Mouse (Mus musculus): Measurements from ENCODE around the gene Dnal4. TPM values are rescaled to one million over a fixed set of nuclear protein-coding genes. Genes with fewer than 3 reads are reported as not detected.
A peak's percentile ranks its signal among the peaks of the same experiment; 100 is the strongest.

The Dnal4 gene
- polyA plus RNA-seq, 1 experiment from 2014 or later = 89.5 TPM

DNA sequence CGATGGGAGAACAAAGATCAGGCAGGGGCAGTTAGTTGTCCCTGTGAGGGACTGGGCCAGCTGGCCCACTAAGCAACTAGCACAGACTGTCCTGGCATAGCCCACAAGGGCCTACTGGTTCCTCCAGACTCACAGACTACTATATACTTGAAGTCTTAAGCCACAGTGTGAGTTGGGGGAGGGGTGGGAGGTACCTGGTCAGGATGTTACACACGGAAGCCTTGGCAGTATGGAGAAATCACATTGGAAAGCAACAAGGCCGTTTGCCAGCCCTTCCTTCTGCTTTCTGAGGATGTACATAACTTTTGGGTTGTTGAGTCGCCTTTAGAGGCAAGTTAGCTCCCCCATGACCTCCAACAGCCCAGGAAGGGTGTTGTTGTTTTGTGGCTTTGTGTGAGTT is 44.0 kb downstream of the Dnal4 start:
- no peak overlapping the region for H3K27ac ChIP-seq (ENCODE audit: low read length)
- 78% methylated on average over 4 of the region's 4 CpGs for WGBS
- H3K9me3 ChIP-seq (ENCODE audit: control insufficient read depth, low read length) = no peaks in the 10 kb centered on the region
- ATAC-seq = no peak
- peaks cover 50% of the 10 kb centered on the region for H3K36me3 ChIP-seq (ENCODE audit: control insufficient read depth, insufficient read depth)
- H3K9ac ChIP-seq (replicated peaks; ENCODE audit: low read depth, low read length) = no peak overlapping the region
- H3K4me1 ChIP-seq (replicated peaks; ENCODE audit: control insufficient read depth, insufficient read depth, low read length) = 0 out of 2 replicates have a peak, but pooled peaks cover under 1% of the 10 kb centered on the region
- H3K27me3 ChIP-seq (replicated peaks; ENCODE audit: control insufficient read depth, insufficient read depth, low read length) = no peaks in the 10 kb centered on the region
- H3K4me3 ChIP-seq (replicated peaks; ENCODE audit: low read length) = no peak overlapping the region
- no peak overlapping the region for H3K4me2 ChIP-seq (ENCODE audit: low read length)

DNA sequence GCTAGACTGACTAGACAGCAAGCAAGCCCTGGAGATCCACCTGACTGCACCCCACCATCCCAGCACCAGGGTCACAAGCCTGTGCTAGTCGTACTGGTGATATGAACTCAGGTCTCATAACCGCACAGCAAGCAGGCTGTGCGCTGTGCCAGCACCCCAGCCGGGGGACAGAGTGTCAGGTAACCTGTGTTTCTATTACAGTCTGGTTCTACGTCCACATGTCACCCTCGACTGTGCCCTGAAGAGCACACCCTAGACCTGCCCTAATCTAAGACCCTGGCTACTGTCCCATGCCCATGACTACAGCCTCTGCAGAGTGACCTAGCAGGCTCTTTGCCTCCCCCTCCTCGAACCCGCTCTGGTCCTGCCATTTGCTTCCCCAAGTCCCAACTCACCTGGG is 44.5 kb downstream of the Dnal4 start:
- H3K9ac ChIP-seq (replicated peaks; ENCODE audit: low read depth, low read length) = no peak overlapping the region
- H3K4me3 ChIP-seq (replicated peaks; ENCODE audit: low read length) = no peak overlapping the region
- no peaks in the 10 kb centered on the region for H3K9me3 ChIP-seq (ENCODE audit: control insufficient read depth, low read length)
- no peak overlapping the region for H3K27ac ChIP-seq (ENCODE audit: low read length)
- 96% methylated on average over 8 of the region's 8 CpGs for WGBS
- H3K4me2 ChIP-seq (ENCODE audit: low read length) = no peak overlapping the region
- ATAC-seq = no peak
- no peaks in the 10 kb centered on the region for H3K4me1 ChIP-seq (replicated peaks; ENCODE audit: control insufficient read depth, insufficient read depth, low read length)
- H3K36me3 ChIP-seq (ENCODE audit: control insufficient read depth, insufficient read depth) = peaks cover 55% of the 10 kb centered on the region
- no peaks in the 10 kb centered on the region for H3K27me3 ChIP-seq (replicated peaks; ENCODE audit: control insufficient read depth, insufficient read depth, low read length)

GRCm38 (mm10) chr15:79731554-79731953 is 46.1 kb downstream of the Dnal4 start:
- Histone ChIP-seq H3K9ac (replicated peaks; ENCODE audit: low read depth, low read length) (no peak overlapping the region), H3K9me3 (ENCODE audit: control insufficient read depth, low read length) (no peaks in the 10 kb centered on the region), H3K27me3 (replicated peaks; ENCODE audit: control insufficient read depth, insufficient read depth, low read length) (no peaks in the 10 kb centered on the region), H3K27ac (ENCODE audit: low read length) (no peak overlapping the region), H3K4me3 (replicated peaks; ENCODE audit: low read length) (no peak overlapping the region), H3K36me3 (ENCODE audit: control insufficient read depth, insufficient read depth) (peaks cover 57% of the 10 kb centered on the region), H3K4me2 (ENCODE audit: low read length) (no peak overlapping the region), H3K4me1 (replicated peaks; ENCODE audit: control insufficient read depth, insufficient read depth, low read length) (no peaks in the 10 kb centered on the region)
- 60% methylated on average over 7 of the region's 7 CpGs for WGBS
- no peak for ATAC-seq

- no peak overlapping the region for H3K4me2 ChIP-seq (ENCODE audit: low read length)
- H3K9ac ChIP-seq (replicated peaks; ENCODE audit: low read depth, low read length) = no peak overlapping the region
- WGBS = 92% methylated on average over 10 of the region's 10 CpGs
- H3K36me3 ChIP-seq (ENCODE audit: control insufficient read depth, insufficient read depth) = peaks cover 58% of the 10 kb centered on the region
- no peaks in the 10 kb centered on the region for H3K27me3 ChIP-seq (replicated peaks; ENCODE audit: control insufficient read depth, insufficient read depth, low read length)
- no peak for ATAC-seq
- no peaks in the 10 kb centered on the region for H3K4me1 ChIP-seq (replicated peaks; ENCODE audit: control insufficient read depth, insufficient read depth, low read length)
- no peak overlapping the region for H3K4me3 ChIP-seq (replicated peaks; ENCODE audit: low read length)
- no peaks in the 10 kb centered on the region for H3K9me3 ChIP-seq (ENCODE audit: control insufficient read depth, low read length)
- no peak overlapping the region for H3K27ac ChIP-seq (ENCODE audit: low read length)
These were observed 48.8 kb downstream of the Dnal4 start for GRCm38 (mm10) chr15:79728731-79729388.

DNA sequence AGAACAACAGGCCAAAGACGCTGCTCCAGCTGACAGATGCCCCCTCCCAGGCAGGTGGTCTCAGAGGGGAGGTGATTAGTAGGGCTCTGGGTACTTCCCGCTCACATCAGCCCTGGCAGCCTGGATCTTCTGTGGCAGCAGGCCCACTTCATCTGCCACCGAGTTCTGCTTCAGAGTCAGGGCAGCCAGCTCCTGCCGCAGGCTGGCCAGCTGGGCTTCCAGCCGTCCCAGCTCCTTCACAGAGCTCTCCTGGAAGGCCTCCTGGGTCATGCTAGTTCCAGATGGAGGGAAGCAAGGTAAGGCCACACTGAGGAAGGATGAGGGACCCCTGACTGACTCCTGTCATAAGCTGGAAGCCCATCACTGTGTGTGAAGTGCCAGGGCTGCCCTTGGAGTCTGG is 49.3 kb downstream of the Dnal4 start:
- Histone ChIP-seq H3K27me3 (replicated peaks; ENCODE audit: control insufficient read depth, insufficient read depth, low read length) (no peaks in the 10 kb centered on the region), H3K27ac (ENCODE audit: low read length) (no peak overlapping the region), H3K4me3 (replicated peaks; ENCODE audit: low read length) (no peak overlapping the region), H3K4me1 (replicated peaks; ENCODE audit: control insufficient read depth, insufficient read depth, low read length) (no peaks in the 10 kb centered on the region), H3K9ac (replicated peaks; ENCODE audit: low read depth, low read length) (no peak overlapping the region), H3K36me3 (ENCODE audit: control insufficient read depth, insufficient read depth) (peaks cover 52% of the 10 kb centered on the region), H3K9me3 (ENCODE audit: control insufficient read depth, low read length) (no peaks in the 10 kb centered on the region), H3K4me2 (ENCODE audit: low read length) (no peak overlapping the region)
- ATAC-seq = no peak
- WGBS = 51% methylated on average over 5 of the region's 5 CpGs

DNA sequence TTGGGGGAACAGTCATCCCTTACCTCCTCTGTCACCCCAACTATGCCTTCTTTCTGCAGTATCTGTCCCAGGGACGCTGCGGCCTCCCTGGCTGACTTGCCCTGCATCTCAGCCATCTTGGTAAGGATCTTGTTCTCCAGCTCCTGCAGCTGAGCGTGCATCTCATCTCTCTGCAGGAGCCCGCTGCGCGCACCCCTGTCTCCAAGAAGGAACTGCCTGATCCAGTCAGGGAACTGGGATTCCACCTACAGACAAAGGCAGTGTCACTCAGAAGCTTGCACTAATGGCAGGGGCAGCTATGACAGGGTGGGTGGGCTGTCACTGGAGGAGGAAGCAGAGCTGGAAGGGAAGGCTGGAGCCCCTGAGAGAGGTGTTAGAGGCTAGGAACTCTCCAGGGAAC is 49.8 kb downstream of the Dnal4 start:
- no peaks in the 10 kb centered on the region for H3K9me3 ChIP-seq (ENCODE audit: control insufficient read depth, low read length)
- H3K9ac ChIP-seq (replicated peaks; ENCODE audit: low read depth, low read length) = no peak overlapping the region
- H3K4me3 ChIP-seq (replicated peaks; ENCODE audit: low read length) = no peak overlapping the region
- no peak for ATAC-seq
- no peaks in the 10 kb centered on the region for H3K27me3 ChIP-seq (replicated peaks; ENCODE audit: control insufficient read depth, insufficient read depth, low read length)
- no peak overlapping the region for H3K27ac ChIP-seq (ENCODE audit: low read length)
- WGBS = 85% methylated on average over 6 of the region's 6 CpGs
- no peaks in the 10 kb centered on the region for H3K4me1 ChIP-seq (replicated peaks; ENCODE audit: control insufficient read depth, insufficient read depth, low read length)
- H3K36me3 ChIP-seq (ENCODE audit: control insufficient read depth, insufficient read depth) = peaks cover 51% of the 10 kb centered on the region
- no peak overlapping the region for H3K4me2 ChIP-seq (ENCODE audit: low read length)

GRCm38 (mm10) chr15:79725190-79725789 is 52.4 kb downstream of the Dnal4 start:
- H3K36me3 ChIP-seq (ENCODE audit: control insufficient read depth, insufficient read depth) = peaks cover 43% of the 10 kb centered on the region
- no peak overlapping the region for H3K4me2 ChIP-seq (ENCODE audit: low read length)
- no peaks in the 10 kb centered on the region for H3K27me3 ChIP-seq (replicated peaks; ENCODE audit: control insufficient read depth, insufficient read depth, low read length)
- no peaks in the 10 kb centered on the region for H3K9me3 ChIP-seq (ENCODE audit: control insufficient read depth, low read length)
- H3K27ac ChIP-seq (ENCODE audit: low read length) = no peak overlapping the region
- no peak overlapping the region for H3K4me3 ChIP-seq (replicated peaks; ENCODE audit: low read length)
- H3K4me1 ChIP-seq (replicated peaks; ENCODE audit: control insufficient read depth, insufficient read depth, low read length) = no peaks in the 10 kb centered on the region
- ATAC-seq = no peak
- WGBS = 90% methylated on average over 11 of the region's 11 CpGs
- H3K9ac ChIP-seq (replicated peaks; ENCODE audit: low read depth, low read length) = no peak overlapping the region

GRCm38 (mm10) chr15:79723439-79723838 is 54.2 kb downstream of the Dnal4 start:
- no peak overlapping the region for H3K9ac ChIP-seq (replicated peaks; ENCODE audit: low read depth, low read length)
- ATAC-seq = peak; percentile 34; the same call in 1 of the 2 replicates
- WGBS = 7% methylated on average over 1 of the region's 1 CpGs
- no peak overlapping the region for H3K4me2 ChIP-seq (ENCODE audit: low read length)
- H3K27me3 ChIP-seq (replicated peaks; ENCODE audit: control insufficient read depth, insufficient read depth, low read length) = no peaks in the 10 kb centered on the region
- H3K9me3 ChIP-seq (ENCODE audit: control insufficient read depth, low read length) = no peaks in the 10 kb centered on the region
- H3K27ac ChIP-seq (ENCODE audit: low read length) = 0 out of 2 replicates have a peak overlapping the region, but pooled peaks have one; percentile 17
- H3K4me3 ChIP-seq (replicated peaks; ENCODE audit: low read length) = no peak overlapping the region
- H3K36me3 ChIP-seq (ENCODE audit: control insufficient read depth, insufficient read depth) = peaks cover 40% of the 10 kb centered on the region
- no peaks in the 10 kb centered on the region for H3K4me1 ChIP-seq (replicated peaks; ENCODE audit: control insufficient read depth, insufficient read depth, low read length)

DNA sequence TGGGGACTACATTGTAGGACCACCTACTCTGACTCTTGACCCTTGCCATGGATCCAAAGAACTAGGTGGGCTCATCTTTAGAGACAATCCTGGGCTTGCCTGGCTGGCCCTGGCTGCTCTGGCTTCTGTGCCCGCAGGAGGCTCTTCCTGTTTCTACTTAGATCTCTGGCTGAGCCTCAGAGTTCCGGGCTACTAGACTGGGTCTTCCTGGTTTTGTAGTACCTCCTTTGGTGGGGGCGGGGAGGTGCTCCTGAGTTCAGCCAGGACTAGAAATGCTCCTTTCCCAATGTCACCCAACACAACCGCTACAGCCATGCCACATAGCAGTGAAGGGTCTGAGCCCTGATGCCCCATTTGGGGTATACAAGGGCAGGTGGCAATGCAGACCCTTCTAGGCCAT is 56.9 kb downstream of the Dnal4 start:
- H3K9ac ChIP-seq (replicated peaks; ENCODE audit: low read depth, low read length) = no peak overlapping the region

More for the DNA sequence above, 56.9 kb downstream of the Dnal4 start:
- no peaks in the 10 kb centered on the region for H3K9me3 ChIP-seq (ENCODE audit: control insufficient read depth, low read length)
- WGBS = 92% methylated on average over 4 of the region's 4 CpGs
- no peak overlapping the region for H3K27ac ChIP-seq (ENCODE audit: low read length)
- H3K36me3 ChIP-seq (ENCODE audit: control insufficient read depth, insufficient read depth) = peaks cover 26% of the 10 kb centered on the region
- H3K4me3 ChIP-seq (replicated peaks; ENCODE audit: low read length) = no peak overlapping the region
- no peak for ATAC-seq
- no peaks in the 10 kb centered on the region for H3K27me3 ChIP-seq (replicated peaks; ENCODE audit: control insufficient read depth, insufficient read depth, low read length)
- H3K4me2 ChIP-seq (ENCODE audit: low read length) = no peak overlapping the region
- no peaks in the 10 kb centered on the region for H3K4me1 ChIP-seq (replicated peaks; ENCODE audit: control insufficient read depth, insufficient read depth, low read length)
